Mouse (Mus musculus) ES-Bruce4 (cell line): ENCODE data around the gene Tas2r135.

ENCODE experiments used
- CTCF ChIP-seq: IDR thresholded peaks from one replicate; pipeline ENCODE4 v1.8.1; 2011; ENCODE audit warnings: low read depth, low read length
- POLR2A ChIP-seq: IDR thresholded peaks from one replicate; pipeline ENCODE4 v1.8.1; 2011; ENCODE audit warnings: low read length; ENCODE audit not compliant: insufficient read depth

DNA sequence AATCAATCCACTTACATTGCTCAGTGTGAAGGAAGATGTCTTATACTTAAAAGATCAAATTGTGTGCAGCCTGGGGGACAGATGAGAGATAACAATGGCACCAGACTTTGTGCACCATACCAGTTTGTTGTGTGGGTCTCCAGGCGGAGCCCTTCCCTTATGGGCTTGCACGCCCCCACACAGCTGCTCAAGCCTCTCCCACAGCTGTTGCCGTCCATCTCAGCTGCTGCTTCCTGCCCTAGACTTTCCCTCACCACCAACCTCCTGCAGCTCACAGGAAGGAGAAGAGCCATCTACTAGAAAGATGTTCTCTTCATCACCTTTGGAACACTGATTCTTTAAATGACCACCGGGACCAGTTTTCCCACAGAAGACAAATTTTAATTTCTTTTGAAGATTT lies 19.6 kb upstream of the Tas2r135 start:
- no peak for TF ChIP-seq CTCF
- no peak for TF ChIP-seq POLR2A
